Mouse (Mus musculus): ENCODE results near the gene Stk33. TPM values are rescaled to one million over a fixed set of nuclear protein-coding genes. Genes with fewer than 3 reads are reported as not detected.

Stk33 gene
- 1 to 10 TPM in 1 of 2 experiments, under 1 TPM in 1; 0.17 to 1.3 TPM for polyA plus RNA-seq (2017; shearing (Covaris generic))

GRCm38 (mm10) chr7:109438781-109439591, at the start of gene Stk33:
Gene Stk33 (minus strand): TSS chr7:109439081.

Other genes starting within 250 kb of the Stk33 start
- under 1 TPM in 1 of 2 experiments, not detected in 1; 0.44 TPM for gene Trim66, start 69.1 kb upstream of the Stk33 start, polyA plus RNA-seq (2017; shearing (Covaris generic))
- 100 to 1,000 TPM in 1 of 2 experiments, 10 to 100 TPM in 1; 91.0 to 102 TPM for gene Rpl27a, start 80.1 kb upstream of the Stk33 start, polyA plus RNA-seq (2017; shearing (Covaris generic))